Mouse (Mus musculus): ENCODE results near the gene Mapk3. TPM values are rescaled to one million over a fixed set of nuclear protein-coding genes. Genes with fewer than 3 reads are reported as not detected.

Gene Mapk3
- total and polyA plus RNA-seq, 3 experiments, result 5.2 to 45.1 TPM; not detected in 1

- DNase-seq (ENCODE audit: low read depth, low spot score), result peak; percentile 95
- Histone ChIP-seq H3K27ac (ENCODE audit: control insufficient read depth, low read depth, low read length) (peak within 1 kb of the TSS; percentile 60), H3K79me2 (ENCODE audit: control insufficient read depth, insufficient read depth, low read length, poor library complexity) (no peaks in the 10 kb centered on the region; the same call in 1 of the 2 replicates), H3K36me3 (ENCODE audit: control insufficient read depth in 1 of 2, insufficient read depth in 2 of 2, low read length in 2 of 2) (peaks cover 0 to 14% of the 10 kb centered on the region in 2 experiments; a peak in 2 of 4 replicates), H3K4me1 (ENCODE audit: control insufficient read depth in 1 of 2, insufficient read depth in 2 of 2, low read length in 2 of 2) (peaks cover 7 to 24% of the 10 kb centered on the region in 2 experiments), H3K27me3 (ENCODE audit: control insufficient read depth in 1 of 2, insufficient read depth in 2 of 2, low read length in 2 of 2) (no peaks in the 10 kb centered on the region), H3K9me3 (replicated peaks; ENCODE audit: insufficient read depth, low read length) (no peaks in the 10 kb centered on the region), H3K9ac (ENCODE audit: control insufficient read depth, low read depth, low read length, poor library complexity, severe bottlenecking) (peak within 1 kb of the TSS; percentile 61), H3K4me3 (ENCODE audit: control insufficient read depth in 1 of 2, insufficient read depth in 1 of 2, low read depth in 2 of 2, low read length in 2 of 2) (peak within 1 kb of the TSS; percentile 45 to 54)
- peak; percentile 79 for TF ChIP-seq HCFC1 (IDR thresholded peaks at IDR 0.05; ENCODE audit: low read depth, low read length)
- TF ChIP-seq MYB (IDR thresholded peaks at IDR 0.05; ENCODE audit: low read depth, low read length), result no peak
- TF ChIP-seq RAD21 (IDR thresholded peaks at IDR 0.05; ENCODE audit: low read depth, low read length), result no peak
- no peak for TF ChIP-seq ZC3H11A (IDR thresholded peaks at IDR 0.05; ENCODE audit: low read depth, low read length)
- TF ChIP-seq BHLHE40 (IDR thresholded peaks at IDR 0.05; ENCODE audit: borderline replicate concordance, low read depth, low read length), result peak; percentile 78
- peak; percentile 64 for TF ChIP-seq TCF12 (IDR thresholded peaks at IDR 0.05; ENCODE audit: low read depth, low read length)
- no peak for TF ChIP-seq JUND (IDR thresholded peaks at IDR 0.05; ENCODE audit: low read depth, low read length)
- TF ChIP-seq TAL1 (IDR thresholded peaks at IDR 0.05; ENCODE audit: low read length), result peak; percentile 50
- TF ChIP-seq EP300 (IDR thresholded peaks at IDR 0.05; ENCODE audit: low read depth in 1 of 2, low read length in 2 of 2), result peak; percentile 39 to 64
- peak; percentile 63 for TF ChIP-seq MAX (IDR thresholded peaks at IDR 0.05; ENCODE audit: low read length)
- no peak; the same call in 1 of the 2 replicates for TF ChIP-seq ZMIZ1 (IDR thresholded peaks at IDR 0.05; ENCODE audit: low read depth, low read length)
- TF ChIP-seq ZKSCAN1 (IDR thresholded peaks at IDR 0.05; ENCODE audit: low read depth, low read length), result no peak
- no peak for TF ChIP-seq SMC3 (IDR thresholded peaks at IDR 0.05; ENCODE audit: low read depth, low read length)
- peak; percentile 84 for TF ChIP-seq ETS1 (IDR thresholded peaks at IDR 0.05; ENCODE audit: low read depth, low read length)
- peak; percentile 77 for TF ChIP-seq ELF1 (IDR thresholded peaks at IDR 0.05; ENCODE audit: low read depth, low read length)
- TF ChIP-seq POLR2AphosphoS2 (IDR thresholded peaks at IDR 0.05; ENCODE audit: low read length), result no peak
- no peak for TF ChIP-seq ZNF384 (IDR thresholded peaks at IDR 0.05; ENCODE audit: low read depth, low read length)
- no peak for TF ChIP-seq TBP (IDR thresholded peaks at IDR 0.05; ENCODE audit: low read depth, low read length)
- no peak for TF ChIP-seq USF2 (IDR thresholded peaks at IDR 0.05; ENCODE audit: borderline replicate concordance in 1 of 2, insufficient read depth in 1 of 2, low read depth in 1 of 2, low read length in 2 of 2)
- TF ChIP-seq NELFE (IDR thresholded peaks at IDR 0.05; ENCODE audit: low read depth, low read length), result peak; percentile 43; the same call in 1 of the 2 replicates
- no peak for TF ChIP-seq GABPA (IDR thresholded peaks at IDR 0.05; ENCODE audit: low read depth, low read length)
- no peak for TF ChIP-seq MAFK (IDR thresholded peaks at IDR 0.05; ENCODE audit: borderline replicate concordance, low read depth, low read length)
- TF ChIP-seq MEF2A (IDR thresholded peaks at IDR 0.05; ENCODE audit: extremely low read depth, insufficient replicate concordance, low read depth, low read length, poor library complexity, severe bottlenecking), result no peak
- TF ChIP-seq E2F4 (IDR thresholded peaks at IDR 0.05; ENCODE audit: borderline replicate concordance, low read depth, low read length), result peak; percentile 51; the same call in 1 of the 2 replicates
- TF ChIP-seq SIN3A (IDR thresholded peaks at IDR 0.05; ENCODE audit: low read length), result peak; percentile 90
- no peak for TF ChIP-seq CHD1 (IDR thresholded peaks at IDR 0.05; ENCODE audit: low read depth, low read length)
- TF ChIP-seq MYC (IDR thresholded peaks at IDR 0.05; ENCODE audit: low read depth, low read length), result peak; percentile 80; the same call in 1 of the 2 replicates
- TF ChIP-seq GATA1 (IDR thresholded peaks at IDR 0.05; ENCODE audit: low read depth, low read length), result peak; percentile 72
- peak; percentile 51 for TF ChIP-seq NRF1 (IDR thresholded peaks at IDR 0.05; ENCODE audit: insufficient read depth, low read depth, low read length, poor library complexity, severe bottlenecking)
- no peak for TF ChIP-seq POLR2AphosphoS5 (IDR thresholded peaks at IDR 0.05; ENCODE audit: borderline replicate concordance, low read depth, low read length)
- TF ChIP-seq USF1 (IDR thresholded peaks at IDR 0.05; ENCODE audit: low read depth, low read length), result no peak
- peak; percentile 87 for TF ChIP-seq MAZ (IDR thresholded peaks at IDR 0.05; ENCODE audit: low read depth, low read length)
- peak in 1 of 2 experiments; percentile 31; a peak in 1 of 4 replicates for TF ChIP-seq POLR2A (IDR thresholded peaks at IDR 0.05; ENCODE audit: control insufficient read depth in 1 of 2, insufficient read depth in 1 of 2, low read depth in 1 of 2, low read length in 2 of 2, poor library complexity in 1 of 2)
- TF ChIP-seq MXI1 (IDR thresholded peaks at IDR 0.05; ENCODE audit: low read depth, low read length), result peak; percentile 80
- TF ChIP-seq CTCF (IDR thresholded peaks at IDR 0.05 in 2 of 3, conservative IDR thresholded peaks at IDR 0.05 in 1 of 3; ENCODE audit: control insufficient read depth in 1 of 3, insufficient read depth in 1 of 3, low read depth in 2 of 3, low read length in 3 of 3, poor library complexity in 1 of 3, severe bottlenecking in 1 of 3), result no peak
- TF ChIP-seq CHD2 (IDR thresholded peaks at IDR 0.05; ENCODE audit: low read length), result peak; percentile 78
- peak; percentile 91 for TF ChIP-seq RCOR1 (IDR thresholded peaks at IDR 0.05; ENCODE audit: low read depth, low read length)
Measured at GRCm38 (mm10) chr7:126776598-126777057, 17.2 kb downstream of the Mapk3 start, which contains the start of gene Ypel3. Ypel3 (plus strand) TSS chr7:126776955.

Data from MEL (cell line).